Mouse (Mus musculus) neural tube, embryonic 12.5 days (tissue): ENCODE measurements around the gene Snrnp40. TPM values are rescaled to one million over a fixed set of nuclear protein-coding genes. Genes with fewer than 3 reads are reported as not detected.
A peak's percentile ranks its signal among the peaks of the same experiment; 100 is the strongest.

Source experiments
- ATAC-seq: fragments of 200-750 bp; cut with Nextera tagmentation; 2 replicates; pipeline ENCODE4 v1.8.0; 2017; ENCODE audit warnings: low read depth, mild to moderate bottlenecking, moderate TSS enrichment, moderate library complexity; ENCODE audit not compliant: low FRiP score
- H3K27ac ChIP-seq: fragments of 300-500 bp; sonication (generic); 2 replicates; pipeline ENCODE4 v1.5.1; 2016
- H3K27me3 ChIP-seq: fragments of 300-500 bp; sonication (generic); replicated peaks from 2 replicates; pipeline ENCODE4 v1.6.1; 2016; ENCODE audit warnings: mild to moderate bottlenecking
- H3K36me3 ChIP-seq: fragments of 300-500 bp; sonication (generic); 2 replicates; pipeline ENCODE4 v1.6.1; 2016; ENCODE audit warnings: mild to moderate bottlenecking
- H3K4me1 ChIP-seq: fragments of 300-500 bp; sonication (generic); 2 replicates; pipeline ENCODE4 v1.6.1; 2016
- H3K4me2 ChIP-seq: fragments of 300-500 bp; sonication (generic); replicated peaks from 2 replicates; pipeline ENCODE4 v1.6.1; 2016; ENCODE audit warnings: mild to moderate bottlenecking
- H3K4me3 ChIP-seq: fragments of 300-500 bp; sonication (generic); 2 replicates; pipeline ENCODE4 v1.5.1; 2016
- H3K9ac ChIP-seq: fragments of 300-500 bp; sonication (generic); 2 replicates; pipeline ENCODE4 v1.6.1; 2016; ENCODE audit warnings: mild to moderate bottlenecking
- H3K9me3 ChIP-seq: fragments of 300-500 bp; sonication (generic); 2 replicates; pipeline ENCODE4 v1.6.1; 2016; ENCODE audit warnings: mild to moderate bottlenecking
- WGBS: fragments of 180-500 bp; shearing (Covaris S2); methylation state at CpG from one replicate; pipeline ENCODE4 v1.1.7; 2016; 5-methylcytosine and 5-hydroxymethylcytosine counted together
- polyA plus RNA-seq: library from polyadenylated mRNA; unstranded; fragments of >200 nt; fragmentation: Nextera tagmentation; extraction: Ambion mirVana; gene quantifications from 2 replicates; pipeline ENCODE4 v1.2.1, GENCODE M21; 2016

The Snrnp40 gene
- polyA plus RNA-seq, 1 experiment from 2014 or later: 160 TPM

DNA sequence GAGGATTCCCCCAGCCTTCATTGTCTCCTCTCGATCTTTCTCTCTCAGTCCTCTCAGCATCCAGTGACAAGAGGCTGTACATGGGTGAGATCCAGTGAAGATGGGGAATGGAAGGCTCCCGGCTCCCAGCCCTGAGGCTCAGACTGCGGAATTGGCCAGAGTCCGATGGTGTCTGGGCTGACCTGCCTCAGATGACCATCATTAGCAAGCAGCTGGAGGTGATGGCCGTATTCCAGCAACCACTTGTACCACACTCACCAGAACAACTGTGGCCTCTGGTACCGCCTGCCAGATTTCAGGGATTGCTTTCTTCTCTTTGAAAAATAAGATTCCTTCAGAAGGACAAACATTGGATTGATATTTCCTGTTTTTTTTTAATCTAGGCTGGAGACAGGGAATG, 29.6 kb downstream of the Snrnp40 start:
- H3K9me3 ChIP-seq: no peaks in the 10 kb centered on the region
- 75% methylated on average over 6 of the region's 6 CpGs for whole genome bisulfite sequencing
- H3K36me3 ChIP-seq: peaks cover 52% of the 10 kb centered on the region
- no peaks in the 10 kb centered on the region for H3K27me3 ChIP-seq
- no peak overlapping the region for H3K4me3 ChIP-seq
- 0 out of 2 replicates have a peak, but pooled peaks cover 9% of the 10 kb centered on the region for H3K4me1 ChIP-seq
- no peak overlapping the region for H3K4me2 ChIP-seq
- H3K27ac ChIP-seq: 0 out of 2 replicates have a peak overlapping the region, but pooled peaks have one; percentile 47
- no peak for ATAC-seq
- no peak overlapping the region for H3K9ac ChIP-seq

DNA sequence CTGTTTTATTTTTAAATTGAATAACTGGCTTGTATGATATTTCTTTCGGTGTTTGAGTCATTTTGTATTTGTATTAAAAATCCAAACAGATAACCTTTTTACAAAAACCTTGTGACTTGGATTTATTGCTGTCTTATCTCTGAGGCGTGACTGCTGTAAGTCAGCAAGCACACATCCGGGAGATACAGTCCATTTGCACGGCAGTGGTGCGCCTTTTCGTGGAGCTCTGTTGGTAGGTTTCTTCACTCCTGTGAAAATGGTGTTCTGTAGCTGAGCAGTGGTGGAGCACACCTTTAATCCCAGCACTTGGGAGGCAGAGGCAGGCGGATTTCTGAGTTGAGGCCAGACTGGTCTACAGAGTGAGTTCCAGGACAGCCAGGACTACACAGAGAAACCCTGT, 30.0 kb downstream of the Snrnp40 start:
- Histone ChIP-seq H3K36me3 (peaks cover 48% of the 10 kb centered on the region), H3K4me1 (0 out of 2 replicates have a peak, but pooled peaks cover 9% of the 10 kb centered on the region), H3K27me3 (no peaks in the 10 kb centered on the region), H3K9me3 (no peaks in the 10 kb centered on the region), H3K4me2 (no peak overlapping the region), H3K9ac (no peak overlapping the region), H3K4me3 (no peak overlapping the region), H3K27ac (no peak overlapping the region)
- 86% methylated on average over 7 of the region's 7 CpGs for WGBS
- no peak for ATAC-seq

DNA sequence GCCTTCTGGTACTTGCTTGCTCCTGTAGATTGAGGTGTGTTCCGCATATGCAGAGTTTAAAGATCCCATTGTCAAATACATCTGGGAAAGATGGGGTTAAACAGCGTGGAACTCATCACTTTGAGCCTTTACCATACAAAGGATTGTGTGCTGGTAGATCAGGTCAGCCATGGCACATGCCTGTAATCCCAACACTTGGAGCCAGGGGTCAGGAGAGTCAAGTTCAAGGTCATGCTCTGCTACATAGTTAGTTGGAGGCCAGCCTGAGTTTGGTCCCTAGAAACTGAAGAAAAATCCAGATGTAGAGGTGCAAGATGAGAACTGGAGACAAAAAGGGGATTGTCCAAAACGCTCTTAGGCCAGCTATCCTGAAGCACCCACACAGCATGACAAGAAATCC, 31.3 kb downstream of the Snrnp40 start:
- no peak overlapping the region for H3K9ac ChIP-seq
- 63% methylated on average over 3 of the region's 3 CpGs for whole genome bisulfite sequencing
- ATAC-seq: no peak
- H3K9me3 ChIP-seq: no peaks in the 10 kb centered on the region
- H3K4me2 ChIP-seq: no peak overlapping the region
- H3K27me3 ChIP-seq: no peaks in the 10 kb centered on the region
- no peak overlapping the region for H3K4me3 ChIP-seq
- peaks cover 40% of the 10 kb centered on the region for H3K36me3 ChIP-seq
- no peak overlapping the region for H3K27ac ChIP-seq
- 0 out of 2 replicates have a peak, but pooled peaks cover 9% of the 10 kb centered on the region for H3K4me1 ChIP-seq

Other genes starting within 250 kb of the Snrnp40 start
- gene Hcrtr1, start 220.8 kb upstream of the Snrnp40 start, polyA plus RNA-seq: 0.52 and 0.62 TPM in 2 replicates
- gene Tinagl1, start 185.0 kb upstream of the Snrnp40 start, polyA plus RNA-seq: 5.0 and 5.5 TPM in 2 replicates
- gene Gm853, start 137.7 kb upstream of the Snrnp40 start, polyA plus RNA-seq: not detected in 2 replicates
- 61.3 and 71.6 TPM in 2 replicates for gene Serinc2, start 80.9 kb upstream of the Snrnp40 start, polyA plus RNA-seq
- 49.1 and 54.7 TPM in 2 replicates for gene Fabp3, start 51.5 kb upstream of the Snrnp40 start, polyA plus RNA-seq
- 0.59 TPM in 1 of 2 replicates, not detected in the other for gene Gm10570, start 51.5 kb upstream of the Snrnp40 start, polyA plus RNA-seq
- gene Zcchc17, start 189 bp upstream of the Snrnp40 start, polyA plus RNA-seq: 70.3 and 75.7 TPM in 2 replicates
- gene Nkain1, start 214.0 kb downstream of the Snrnp40 start, polyA plus RNA-seq: 12.8 and 20.1 TPM in 2 replicates